ENCODE assay signal across 12 mouse cellular contexts in the genomic region with DNA sequence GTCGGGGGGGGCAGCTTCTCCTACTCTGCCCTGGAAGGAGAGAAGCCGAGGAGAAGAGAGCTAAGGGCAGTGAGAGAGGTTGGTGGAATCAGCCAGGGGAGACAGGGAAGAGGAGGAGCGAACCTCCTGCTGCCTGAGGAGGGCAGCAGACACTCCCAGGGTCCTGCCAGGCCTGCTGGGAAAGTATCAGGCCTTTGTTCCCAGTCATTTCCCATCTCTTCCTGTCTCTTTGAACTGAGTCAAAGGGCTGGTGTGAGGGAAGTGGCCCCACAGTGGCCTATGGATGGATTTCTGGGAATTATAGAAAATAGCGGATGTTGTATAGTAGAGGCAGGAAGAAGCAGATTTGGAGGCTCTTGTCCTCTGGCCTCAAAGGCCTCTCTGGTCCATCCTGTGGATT. TPM values are rescaled to one million over a fixed set of nuclear protein-coding genes. Genes with fewer than 3 reads are reported as not detected.
DNase-seq lines count a peak whose midpoint lies in the region; ATAC-seq and TF ChIP-seq lines count a peak whose summit lies in the region.
"Had no signal": no experiment of that assay in that cellular context is flagged by ENCODE, and none has a peak within 500 bp of the region (broad histone marks: within the 10 kb centered on the region; RNA-seq: fewer than 3 reads in every experiment).

No protein-coding gene starts in this region.

- 58% methylated on average over 4 of the region's 4 CpGs for WGBS in forebrain, embryonic 10.5 days
- WGBS in forebrain, embryonic 12.5 days, result 55% methylated on average over 4 of the region's 4 CpGs
- 51% methylated on average over 4 of the region's 4 CpGs for WGBS in kidney, embryonic 16.5 days
- WGBS in thymus, adult 2 months, result 62% methylated on average over 4 of the region's 4 CpGs

- H3K4me3 ChIP-seq in forebrain, embryonic 10.5 days, result no peak overlapping the region
- H3K4me3 ChIP-seq in forebrain, embryonic 12.5 days (replicated peaks), result no peak overlapping the region
- no peak overlapping the region for H3K4me3 ChIP-seq in kidney, embryonic 16.5 days (ENCODE audit: low read length)
- H3K4me3 ChIP-seq in thymus, adult 2 months (ENCODE audit: control insufficient read depth, insufficient read depth, low read length), result no peak overlapping the region
- H3K4me3 ChIP-seq: embryonic facial prominence, embryonic 15.5 days; midbrain, embryonic 15.5 days had no signal

- DNase-seq in forebrain, embryonic 10.5 days (ENCODE audit: extremely low spot score, low spot score), result no peak
- DNase-seq in kidney, adult 8-10 months, result no peak
- DNase-seq in thymus, adult 2 months, result no peak
- DNase-seq in thymus, postnatal 10 days (ENCODE audit: low spot score in 2 of 2), result no peak
- DNase-seq in thymus, postnatal 4 days, result peak; percentile 53
- no peak for DNase-seq in spleen, adult 12 weeks (ENCODE audit: low spot score)
- DNase-seq: kidney, adult 9 months; left cerebral cortex, postnatal 4 days had no signal

- TF ChIP-seq CTCF in thymus, adult 2 months (IDR thresholded peaks at IDR 0.05; ENCODE audit: borderline replicate concordance, control insufficient read depth, extremely low read depth, insufficient read depth, low read length, poor library complexity), result no peak

- H3K4me2 ChIP-seq in forebrain, embryonic 12.5 days, result no peak overlapping the region
- no peak overlapping the region for H3K4me2 ChIP-seq in kidney, embryonic 16.5 days (replicated peaks; ENCODE audit: low read depth, low read length)
- H3K4me2 ChIP-seq: embryonic facial prominence, embryonic 15.5 days; midbrain, embryonic 15.5 days had no signal

- H3K27me3 ChIP-seq in forebrain, embryonic 10.5 days (ENCODE audit: poor library complexity, severe bottlenecking), result no peaks in the 10 kb centered on the region
- no peaks in the 10 kb centered on the region for H3K27me3 ChIP-seq in forebrain, embryonic 12.5 days
- H3K27me3 ChIP-seq in kidney, embryonic 16.5 days (ENCODE audit: insufficient read depth, low read length), result no peaks in the 10 kb centered on the region
- no peaks in the 10 kb centered on the region for H3K27me3 ChIP-seq in thymus, adult 2 months (ENCODE audit: control insufficient read depth, insufficient read depth, low read length)
- H3K27me3 ChIP-seq: embryonic facial prominence, embryonic 15.5 days; midbrain, embryonic 15.5 days had no signal

- no peak for TF ChIP-seq POLR2A in thymus, adult 2 months (IDR thresholded peaks at IDR 0.05; ENCODE audit: control insufficient read depth, extremely low read depth, insufficient read depth, low read length, poor library complexity)

- peak overlapping the region; percentile 51; the same call in 1 of the 2 replicates for H3K27ac ChIP-seq in forebrain, embryonic 10.5 days
- no peak overlapping the region for H3K27ac ChIP-seq in forebrain, embryonic 12.5 days
- H3K27ac ChIP-seq in kidney, embryonic 16.5 days (ENCODE audit: low read length), result 0 out of 2 replicates have a peak overlapping the region, but pooled peaks have one; percentile 4
- H3K27ac ChIP-seq in thymus, adult 2 months (ENCODE audit: control insufficient read depth, insufficient read depth, low read length), result peak overlapping the region; percentile 74
- H3K27ac ChIP-seq: embryonic facial prominence, embryonic 15.5 days; midbrain, embryonic 15.5 days had no signal

- ATAC-seq in forebrain, embryonic 12.5 days (ENCODE audit: low FRiP score), result no peak
- peak; percentile 52; the same call in 1 of the 2 replicates for ATAC-seq in kidney, embryonic 16.5 days (ENCODE audit: low FRiP score, low TSS enrichment)
- ATAC-seq: midbrain, embryonic 15.5 days had no signal

- H3K9me3 ChIP-seq in forebrain, embryonic 10.5 days, result no peaks in the 10 kb centered on the region
- no peaks in the 10 kb centered on the region for H3K9me3 ChIP-seq in forebrain, embryonic 12.5 days
- H3K9me3 ChIP-seq in kidney, embryonic 16.5 days (ENCODE audit: low read length), result no peaks in the 10 kb centered on the region
- H3K9me3 ChIP-seq: embryonic facial prominence, embryonic 15.5 days; midbrain, embryonic 15.5 days had no signal

- no peaks in the 10 kb centered on the region for H3K4me1 ChIP-seq in forebrain, embryonic 10.5 days
- H3K4me1 ChIP-seq in forebrain, embryonic 12.5 days, result no peaks in the 10 kb centered on the region
- H3K4me1 ChIP-seq in kidney, embryonic 16.5 days (ENCODE audit: insufficient read depth, low read length), result no peaks in the 10 kb centered on the region
- peaks cover 39% of the 10 kb centered on the region for H3K4me1 ChIP-seq in thymus, adult 2 months (replicated peaks; ENCODE audit: control insufficient read depth, insufficient read depth, low read length)
- H3K4me1 ChIP-seq: embryonic facial prominence, embryonic 15.5 days; midbrain, embryonic 15.5 days had no signal

- no peaks in the 10 kb centered on the region for H3K36me3 ChIP-seq in forebrain, embryonic 10.5 days (replicated peaks)
- no peaks in the 10 kb centered on the region for H3K36me3 ChIP-seq in forebrain, embryonic 12.5 days (replicated peaks)
- H3K36me3 ChIP-seq in kidney, embryonic 16.5 days (ENCODE audit: insufficient read depth, low read length), result no peaks in the 10 kb centered on the region
- H3K36me3 ChIP-seq in thymus, adult 2 months (ENCODE audit: control insufficient read depth, insufficient read depth, low read length), result no peaks in the 10 kb centered on the region
- H3K36me3 ChIP-seq: embryonic facial prominence, embryonic 15.5 days; midbrain, embryonic 15.5 days had no signal

- no peak overlapping the region for H3K9ac ChIP-seq in forebrain, embryonic 12.5 days
- no peak overlapping the region for H3K9ac ChIP-seq in kidney, embryonic 16.5 days (replicated peaks; ENCODE audit: low read length)
- H3K9ac ChIP-seq: embryonic facial prominence, embryonic 15.5 days; midbrain, embryonic 15.5 days had no signal

RNA-seq across cellular contexts. Expression of gene Dusp2, which starts 22.1 kb away (rescaled TPM):
- 3.6 and 4.1 TPM in 2 replicates for polyA plus RNA-seq in forebrain, embryonic 10.5 days (2016; fragmentation: Nextera tagmentation; extraction: Ambion mirVana)
- 3.9 and 4.8 TPM in 2 replicates for polyA plus RNA-seq in forebrain, embryonic 12.5 days (2016; fragmentation: Nextera tagmentation; extraction: Ambion mirVana)
- 7.8 and 8.3 TPM in 2 replicates for polyA plus RNA-seq in kidney, embryonic 16.5 days (2015; fragmentation: Nextera tagmentation; extraction: Ambion mirVana)
- polyA plus RNA-seq in thymus, adult 2 months (2012; rRNA removed), result 163 and 212 TPM in 2 replicates

RNA-seq across cellular contexts. Expression of gene Astl, which starts 24.6 kb away (rescaled TPM):
- polyA plus RNA-seq in forebrain, embryonic 10.5 days (2016; fragmentation: Nextera tagmentation; extraction: Ambion mirVana), result not detected in 2 replicates
- polyA plus RNA-seq in forebrain, embryonic 12.5 days (2016; fragmentation: Nextera tagmentation; extraction: Ambion mirVana), result not detected in 2 replicates
- polyA plus RNA-seq in kidney, embryonic 16.5 days (2015; fragmentation: Nextera tagmentation; extraction: Ambion mirVana), result not detected in 2 replicates
- polyA plus RNA-seq in thymus, adult 2 months (2012; rRNA removed), result 0.20 and 0.31 TPM in 2 replicates
- polyA plus RNA-seq: embryonic facial prominence, embryonic 15.5 days; midbrain, embryonic 15.5 days had no signal

RNA-seq across cellular contexts. Expression of gene Stard7, which starts 43.9 kb away (rescaled TPM):
- 85.6 and 88.1 TPM in 2 replicates for polyA plus RNA-seq in forebrain, embryonic 10.5 days (2016; fragmentation: Nextera tagmentation; extraction: Ambion mirVana)
- polyA plus RNA-seq in forebrain, embryonic 12.5 days (2016; fragmentation: Nextera tagmentation; extraction: Ambion mirVana), result 103 TPM in 2 replicates
- polyA plus RNA-seq in kidney, embryonic 16.5 days (2015; fragmentation: Nextera tagmentation; extraction: Ambion mirVana), result 76.1 and 84.9 TPM in 2 replicates
- polyA plus RNA-seq in thymus, adult 2 months (2012; rRNA removed), result 55.8 and 81.8 TPM in 2 replicates

RNA-seq across cellular contexts. Expression of gene Adra2b, which starts 49.1 kb away (rescaled TPM):
- polyA plus RNA-seq in forebrain, embryonic 10.5 days (2016; fragmentation: Nextera tagmentation; extraction: Ambion mirVana), result 2.3 and 3.2 TPM in 2 replicates
- 1.5 and 1.9 TPM in 2 replicates for polyA plus RNA-seq in forebrain, embryonic 12.5 days (2016; fragmentation: Nextera tagmentation; extraction: Ambion mirVana)
- 7.2 and 7.8 TPM in 2 replicates for polyA plus RNA-seq in kidney, embryonic 16.5 days (2015; fragmentation: Nextera tagmentation; extraction: Ambion mirVana)
- polyA plus RNA-seq in thymus, adult 2 months (2012; rRNA removed), result 0.13 and 0.20 TPM in 2 replicates

Comparison
In these comparisons a context has a peak if more than half of its experiments do, and no peak if none do; other contexts are left out.
1. RNA of gene Dusp2, which starts 22.1 kb away (polyA plus RNA-seq): 163 to 212 TPM in thymus, adult 2 months; 7.8 to 8.3 TPM in kidney, embryonic 16.5 days, 3.9 to 4.8 TPM in forebrain, embryonic 12.5 days and 3.6 to 4.1 TPM in forebrain, embryonic 10.5 days; every median in the first group is over 10 times any median in the second.